Comparison of ENCODE assay signal across 14 mouse cellular contexts in genomic region chr11:56309549-56309948, GRCm38 (mm10).
"Had no signal": no experiment of that assay in that cellular context is flagged by ENCODE, and none has a peak within 500 bp of the region (broad histone marks: within the 10 kb centered on the region; RNA-seq: fewer than 3 reads in every experiment).

No protein-coding gene starts in this region.

- DNase-seq: liver, postnatal 0 days; lung, embryonic 14.5 days; lung, postnatal 10 days; lung, postnatal 4 days; right cerebral cortex, postnatal 14 days; thymus, adult 2 months; thymus, postnatal 25 days; thymus, postnatal 4 days had no signal

- H3K4me1 ChIP-seq: midbrain, embryonic 10.5 days; midbrain, embryonic 12.5 days; neural tube, embryonic 13.5 days; stomach, embryonic 15.5 days had no signal

- H3K27me3 ChIP-seq: midbrain, embryonic 12.5 days; neural tube, embryonic 13.5 days; stomach, embryonic 15.5 days had no signal

- H3K27ac ChIP-seq: midbrain, embryonic 10.5 days; midbrain, embryonic 12.5 days; neural tube, embryonic 13.5 days; stomach, embryonic 15.5 days; stomach, postnatal 0 days had no signal

- H3K4me3 ChIP-seq: midbrain, embryonic 10.5 days; midbrain, embryonic 12.5 days; myocyte; neural tube, embryonic 13.5 days; stomach, embryonic 15.5 days had no signal

- H3K9me3 ChIP-seq: midbrain, embryonic 10.5 days; midbrain, embryonic 12.5 days; neural tube, embryonic 13.5 days; stomach, embryonic 15.5 days had no signal

- H3K36me3 ChIP-seq: midbrain, embryonic 10.5 days; midbrain, embryonic 12.5 days; neural tube, embryonic 13.5 days; stomach, embryonic 15.5 days had no signal

- H3K9ac ChIP-seq: liver, postnatal 0 days; lung, embryonic 14.5 days; midbrain, embryonic 12.5 days; neural tube, embryonic 13.5 days; stomach, embryonic 15.5 days had no signal
